Mouse (Mus musculus) neural tube, embryonic 11.5 days (tissue): ENCODE measurements at regions not wholly inside any gene's neighbourhood (a gene's known extent, or its start where the extent isn't known, plus 50 kb on each side); places are given as distances from the start of the nearest gene placed in this dataset.
A peak's percentile ranks its signal among the peaks of the same experiment; 100 is the strongest.

Source experiments
- ATAC-seq: fragments of 200-750 bp; cut with Nextera tagmentation; 2 replicates; pipeline ENCODE4 v1.8.0; 2017; ENCODE audit warnings: moderate number of reproducible peaks, mild to moderate bottlenecking, moderate TSS enrichment, moderate library complexity; ENCODE audit not compliant: insufficient read depth, low FRiP score, low TSS enrichment
- DNase-seq: peaks from one replicate; pipeline ENCODE4 v3.0.0-alpha.2; 2015; ENCODE audit warnings: low spot score
- H3K27ac ChIP-seq: fragments of 300-500 bp; sonication (generic); 2 replicates; pipeline ENCODE4 v1.5.1; 2014; ENCODE audit warnings: low read depth, mild to moderate bottlenecking, low read length
- H3K27me3 ChIP-seq: fragments of 300-500 bp; sonication (generic); 2 replicates; pipeline ENCODE4 v1.6.1; 2014; ENCODE audit warnings: mild to moderate bottlenecking, low read length, mixed read lengths; ENCODE audit not compliant: control insufficient read depth, insufficient read depth
- H3K36me3 ChIP-seq: fragments of 300-500 bp; sonication (generic); 2 replicates; pipeline ENCODE4 v1.6.1; 2014; ENCODE audit warnings: mild to moderate bottlenecking, low read length, moderate library complexity, mixed read lengths; ENCODE audit not compliant: control insufficient read depth, insufficient read depth
- H3K4me1 ChIP-seq: fragments of 300-500 bp; sonication (generic); 2 replicates; pipeline ENCODE4 v1.6.1; 2014; ENCODE audit warnings: low read length, mixed read lengths; ENCODE audit not compliant: control insufficient read depth, insufficient read depth
- H3K4me2 ChIP-seq: fragments of 300-500 bp; sonication (generic); 2 replicates; pipeline ENCODE4 v1.6.1; 2014; ENCODE audit warnings: low read depth, mild to moderate bottlenecking, moderate library complexity
- H3K4me3 ChIP-seq: fragments of 300-500 bp; sonication (generic); 2 replicates; pipeline ENCODE4 v1.5.1; 2014; ENCODE audit warnings: low read depth, low read length
- H3K9ac ChIP-seq: fragments of 300-500 bp; sonication (generic); 2 replicates; pipeline ENCODE4 v1.6.1; 2014; ENCODE audit warnings: mild to moderate bottlenecking, low read length
- H3K9me3 ChIP-seq: fragments of 300-500 bp; sonication (generic); 2 replicates; pipeline ENCODE4 v1.6.1; 2016; ENCODE audit warnings: low read length; ENCODE audit not compliant: control insufficient read depth
- WGBS: fragments of 180-500 bp; shearing (Covaris S2); extraction: QIAGEN DNeasy Blood & Tissue Kit; methylation state at CpG from one replicate; pipeline ENCODE4 v1.1.7; 2014; 5-methylcytosine and 5-hydroxymethylcytosine counted together

DNA sequence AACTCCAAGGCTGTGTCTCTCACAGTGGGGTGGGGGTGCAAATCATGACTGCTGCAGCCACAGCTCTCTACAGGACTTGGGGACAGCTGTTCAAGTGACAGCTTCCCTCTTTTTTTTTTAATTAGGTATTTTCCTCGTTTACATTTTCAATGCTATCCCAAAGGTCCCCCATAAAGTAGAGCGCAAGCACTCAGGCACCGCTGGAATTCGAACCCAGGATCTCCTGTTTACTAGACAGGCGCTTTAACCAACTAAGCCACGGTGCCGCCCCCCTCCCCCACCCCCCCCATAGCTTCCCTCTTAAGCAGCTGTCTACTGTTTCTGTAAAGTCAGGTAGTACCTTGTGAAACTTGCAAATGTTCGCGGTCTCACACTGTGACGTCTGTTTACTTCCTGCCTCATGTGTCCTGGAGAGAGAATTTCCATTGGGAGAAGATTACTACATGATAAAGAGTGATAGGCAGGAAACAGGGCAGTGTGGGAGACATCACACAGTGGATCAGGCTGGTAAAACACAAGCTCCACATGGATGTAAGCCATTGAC lies 324.7 kb downstream of the 1700129C05Rik start:
- no peak overlapping the region for H3K9ac ChIP-seq
- H3K27ac ChIP-seq, result no peak overlapping the region
- WGBS, result 78% methylated on average over 10 of the region's 10 CpGs
- no peaks in the 10 kb centered on the region for H3K27me3 ChIP-seq
- ATAC-seq, result no peak
- H3K4me1 ChIP-seq, result no peaks in the 10 kb centered on the region
- no peak for DNase-seq
- no peaks in the 10 kb centered on the region for H3K9me3 ChIP-seq
- H3K36me3 ChIP-seq, result no peaks in the 10 kb centered on the region
- no peak overlapping the region for H3K4me2 ChIP-seq
- H3K4me3 ChIP-seq, result no peak overlapping the region

DNA sequence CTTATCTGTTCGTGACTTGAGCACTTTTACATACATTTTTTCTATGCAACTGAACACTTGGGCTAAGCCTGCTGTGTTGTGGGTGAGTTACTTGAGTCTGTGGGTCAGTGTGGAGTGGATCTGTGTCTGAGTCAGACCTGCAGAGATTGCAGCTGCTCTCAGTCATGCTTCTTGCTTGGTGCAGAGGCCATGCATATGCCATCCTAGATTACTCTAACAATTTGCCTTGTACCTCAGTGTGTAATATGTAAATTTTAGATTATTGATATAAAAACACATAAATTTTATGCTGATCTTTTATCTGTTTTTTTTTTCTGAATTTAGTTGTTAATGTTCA lies 326.2 kb downstream of the 1700129C05Rik start:
- no peaks in the 10 kb centered on the region for H3K4me1 ChIP-seq
- no peaks in the 10 kb centered on the region for H3K9me3 ChIP-seq
- H3K27ac ChIP-seq, result no peak overlapping the region
- H3K27me3 ChIP-seq, result no peaks in the 10 kb centered on the region
- H3K9ac ChIP-seq, result no peak overlapping the region
- ATAC-seq (no peak), DNase-seq (no peak)
- no peak overlapping the region for H3K4me2 ChIP-seq
- 70% methylated on average over 1 of the region's 1 CpGs for WGBS
- no peaks in the 10 kb centered on the region for H3K36me3 ChIP-seq
- H3K4me3 ChIP-seq, result no peak overlapping the region

DNA sequence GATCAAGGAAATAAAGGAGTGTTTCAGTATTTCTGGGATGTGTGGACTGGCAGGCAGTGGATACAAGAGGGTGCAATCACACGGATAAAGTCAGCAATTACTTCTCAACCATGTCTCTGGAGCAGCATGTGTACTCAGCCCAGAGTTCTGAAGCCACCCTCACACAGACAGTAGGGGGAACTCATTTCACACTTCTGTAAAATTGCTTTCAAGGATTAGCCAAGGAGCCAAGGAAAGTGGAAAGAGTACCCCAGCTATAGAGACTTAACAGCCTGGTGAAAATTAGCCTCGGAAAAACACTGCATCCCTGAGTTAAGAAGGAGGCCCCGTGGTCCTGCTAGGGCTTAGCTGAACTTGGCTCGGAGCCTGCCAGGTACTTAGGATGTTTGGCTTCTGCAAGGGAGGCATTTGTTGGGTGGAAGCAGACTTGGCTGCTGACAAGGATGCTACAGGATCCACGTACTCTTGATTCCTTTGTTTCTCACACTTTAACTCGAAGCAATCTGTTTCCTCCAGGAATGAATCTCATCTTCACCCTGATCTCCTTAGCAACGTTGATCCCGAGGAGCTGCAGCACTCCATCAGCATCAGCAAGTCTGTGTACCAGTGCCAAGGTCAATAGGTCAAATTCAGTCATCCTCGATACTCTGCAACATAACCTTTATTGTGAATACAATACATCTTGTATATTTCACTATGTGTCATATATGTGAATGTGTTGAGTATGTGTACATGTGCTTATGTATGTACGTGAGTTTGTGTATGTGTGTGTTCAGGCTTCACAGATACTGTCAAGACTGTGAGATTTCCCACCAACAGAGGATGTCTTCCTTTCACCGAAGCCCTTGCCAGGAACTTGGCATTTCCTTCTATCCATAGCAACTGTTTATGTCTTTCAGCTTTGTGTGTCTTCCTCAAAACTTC lies 326.8 kb downstream of the 1700129C05Rik start:
- no peak for ATAC-seq
- Histone ChIP-seq H3K27ac (no peak overlapping the region), H3K4me2 (no peak overlapping the region), H3K4me1 (no peaks in the 10 kb centered on the region), H3K27me3 (no peaks in the 10 kb centered on the region), H3K36me3 (no peaks in the 10 kb centered on the region), H3K4me3 (no peak overlapping the region), H3K9me3 (no peaks in the 10 kb centered on the region), H3K9ac (no peak overlapping the region)
- 68% methylated on average over 11 of the region's 11 CpGs for WGBS
- DNase-seq, result no peak

DNA sequence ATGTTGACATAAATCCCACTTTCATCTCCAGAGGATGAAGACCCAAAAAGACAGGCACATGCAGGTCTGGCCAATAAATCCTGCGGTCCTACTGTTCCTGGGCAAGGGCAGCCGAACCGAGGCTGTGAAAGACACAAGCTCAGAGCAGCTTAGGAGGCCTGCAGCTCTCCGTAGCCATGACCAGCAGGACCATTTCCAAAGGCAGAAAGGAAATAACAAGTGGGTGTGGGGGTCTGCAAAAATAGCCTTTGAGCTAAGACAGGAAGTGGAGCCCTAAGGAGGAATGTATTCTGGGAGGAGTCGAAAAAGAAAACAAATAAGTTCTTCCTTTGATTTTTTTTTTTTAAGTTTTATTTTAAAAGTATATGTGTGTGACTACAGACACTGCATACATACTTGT lies 330.1 kb downstream of the 1700129C05Rik start:
- Histone ChIP-seq H3K27me3 (no peaks in the 10 kb centered on the region), H3K4me2 (no peak overlapping the region), H3K9ac (no peak overlapping the region), H3K4me1 (no peaks in the 10 kb centered on the region), H3K4me3 (no peak overlapping the region), H3K36me3 (no peaks in the 10 kb centered on the region), H3K9me3 (no peaks in the 10 kb centered on the region), H3K27ac (no peak overlapping the region)
- DNase-seq (peak; percentile 11), ATAC-seq (no peak)
- WGBS, result 72% methylated on average over 5 of the region's 5 CpGs

DNA sequence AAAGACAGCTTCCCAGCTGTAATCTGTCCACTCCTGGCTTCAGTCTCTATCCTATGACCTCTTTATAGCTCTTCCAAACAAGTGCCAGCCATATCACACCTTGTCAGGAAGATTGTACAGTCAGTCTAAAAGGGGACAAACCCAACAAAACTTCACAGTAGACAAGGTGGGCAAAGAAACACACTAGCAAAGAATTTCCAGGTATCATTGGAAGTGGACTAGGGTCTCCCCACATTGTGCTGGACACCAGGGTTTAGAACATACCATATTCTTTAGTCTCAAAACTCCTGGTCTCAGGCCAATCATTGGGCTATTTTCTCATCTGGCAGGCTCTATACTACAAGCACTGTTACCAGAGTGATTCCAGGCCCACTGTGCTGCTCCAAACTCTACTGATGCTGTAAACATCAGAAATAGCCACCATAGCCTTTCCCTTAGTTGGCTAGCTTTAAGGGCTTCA lies 341.3 kb downstream of the 1700129C05Rik start:
- H3K9me3 ChIP-seq, result no peaks in the 10 kb centered on the region
- H3K9ac ChIP-seq, result no peak overlapping the region
- no peak overlapping the region for H3K4me2 ChIP-seq
- H3K27me3 ChIP-seq, result no peaks in the 10 kb centered on the region
- ATAC-seq (no peak), DNase-seq (no peak)
- H3K4me1 ChIP-seq, result no peaks in the 10 kb centered on the region
- no peaks in the 10 kb centered on the region for H3K36me3 ChIP-seq
- H3K27ac ChIP-seq, result no peak overlapping the region
- no peak overlapping the region for H3K4me3 ChIP-seq

DNA sequence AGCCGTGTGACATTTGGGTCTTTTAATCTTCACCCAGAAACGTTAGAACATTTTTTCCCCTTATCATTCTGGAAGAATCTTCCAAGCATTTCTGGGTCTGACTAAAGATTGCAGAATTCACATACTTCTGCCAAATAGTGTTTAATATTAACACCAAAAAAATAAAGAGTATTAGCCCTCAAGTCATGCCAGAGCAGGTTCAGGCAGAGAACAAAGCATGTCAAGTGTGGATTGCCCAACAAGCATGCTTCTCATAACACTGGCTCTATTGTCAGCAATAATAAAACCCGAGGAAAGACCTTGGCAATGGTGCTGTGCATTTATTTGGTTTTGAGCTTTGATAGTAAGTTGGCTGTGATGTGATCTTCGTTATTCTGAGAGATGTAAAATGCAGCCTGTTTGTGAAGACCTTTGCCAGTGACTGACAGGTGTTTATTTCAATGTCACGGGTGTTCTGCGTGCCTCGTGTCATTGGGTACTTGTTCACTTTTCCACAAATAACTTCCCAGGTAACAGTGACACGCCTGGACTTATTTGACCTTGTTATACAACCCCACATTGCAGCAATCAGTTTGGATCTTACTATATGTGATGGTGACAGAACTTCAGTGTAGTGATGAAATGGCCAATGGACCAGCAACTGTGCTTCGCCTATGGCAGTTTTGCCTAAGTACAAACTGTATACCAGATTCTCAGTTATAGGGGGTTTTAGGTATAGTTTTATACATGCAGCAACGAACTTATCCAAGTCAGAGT lies 354.3 kb downstream of the 1700129C05Rik start:
- 90% methylated on average over 10 of the region's 10 CpGs for WGBS

DNA sequence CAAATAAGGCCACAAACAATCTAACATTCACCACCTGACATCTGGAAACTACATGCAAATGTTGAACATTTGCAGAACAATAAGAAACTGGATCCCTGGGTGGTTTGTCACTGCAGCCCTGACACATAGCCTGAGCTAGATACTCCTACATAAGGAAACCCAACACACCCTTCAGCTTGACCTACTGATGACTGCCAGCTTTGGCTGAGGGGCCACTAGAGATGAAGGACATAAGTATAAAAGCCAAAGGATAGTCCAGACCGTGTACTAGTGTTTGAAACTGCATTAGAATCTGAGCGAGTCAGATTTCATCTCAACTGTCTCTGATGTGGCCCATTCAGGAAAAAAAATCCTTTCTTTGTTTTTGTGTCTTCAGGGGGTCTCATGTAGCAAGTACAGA lies 355.1 kb downstream of the 1700129C05Rik start:
- Histone ChIP-seq H3K9me3 (no peaks in the 10 kb centered on the region), H3K4me2 (no peak overlapping the region), H3K9ac (no peak overlapping the region), H3K27ac (no peak overlapping the region), H3K27me3 (no peaks in the 10 kb centered on the region), H3K4me3 (no peak overlapping the region), H3K4me1 (no peaks in the 10 kb centered on the region), H3K36me3 (no peaks in the 10 kb centered on the region)
- DNase-seq, result no peak
- ATAC-seq, result no peak
- 80% methylated on average over 2 of the region's 2 CpGs for WGBS

More for the DNA sequence above, 354.3 kb downstream of the 1700129C05Rik start:
- H3K36me3 ChIP-seq, result no peaks in the 10 kb centered on the region
- H3K4me3 ChIP-seq, result no peak overlapping the region
- H3K27me3 ChIP-seq, result no peaks in the 10 kb centered on the region
- H3K27ac ChIP-seq, result no peak overlapping the region
- H3K9ac ChIP-seq, result no peak overlapping the region
- ATAC-seq (no peak), DNase-seq (no peak)
- H3K9me3 ChIP-seq, result no peaks in the 10 kb centered on the region
- no peaks in the 10 kb centered on the region for H3K4me1 ChIP-seq
- H3K4me2 ChIP-seq, result no peak overlapping the region

DNA sequence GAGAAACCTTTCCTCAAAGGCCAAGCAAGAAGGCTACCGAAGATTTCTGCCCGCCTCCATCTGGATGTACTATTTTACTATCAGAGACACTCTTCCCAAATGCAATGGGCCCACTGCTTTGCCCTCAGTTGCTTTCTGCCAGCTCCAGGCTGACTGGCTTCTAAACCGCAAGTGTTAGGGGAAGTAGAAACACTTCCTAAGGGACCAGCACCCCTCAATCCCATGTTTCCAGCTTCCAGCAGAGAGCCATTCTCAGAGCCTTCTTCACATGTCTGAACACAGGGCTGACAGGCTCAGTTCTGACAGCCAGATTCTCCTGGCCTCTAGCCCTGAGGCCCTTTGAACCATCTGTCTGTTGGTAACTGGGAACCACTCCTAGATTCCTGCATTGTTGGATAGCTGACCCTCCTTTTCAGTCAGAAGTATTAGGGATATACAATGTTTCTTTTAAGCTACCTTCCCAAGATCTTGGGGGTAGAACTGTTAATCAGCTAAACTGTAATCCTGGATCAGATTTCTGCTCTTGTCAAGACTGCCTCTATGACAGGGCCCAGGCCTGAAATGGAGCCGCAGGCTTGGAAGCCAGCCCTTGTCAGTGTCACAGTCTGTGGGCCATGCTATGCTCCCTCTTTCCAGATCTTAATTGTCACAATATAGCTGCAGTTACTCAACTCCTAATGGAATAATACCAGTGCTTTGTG lies 355.8 kb downstream of the 1700129C05Rik start:
- Histone ChIP-seq H3K36me3 (no peaks in the 10 kb centered on the region), H3K4me1 (no peaks in the 10 kb centered on the region), H3K4me2 (no peak overlapping the region), H3K4me3 (no peak overlapping the region), H3K27ac (no peak overlapping the region), H3K27me3 (no peaks in the 10 kb centered on the region), H3K9me3 (no peaks in the 10 kb centered on the region), H3K9ac (no peak overlapping the region)
- ATAC-seq (no peak), DNase-seq (no peak)
- 86% methylated on average over 4 of the region's 4 CpGs for WGBS
